22 mouse cellular contexts compared by ENCODE assay signal in the genomic region with DNA sequence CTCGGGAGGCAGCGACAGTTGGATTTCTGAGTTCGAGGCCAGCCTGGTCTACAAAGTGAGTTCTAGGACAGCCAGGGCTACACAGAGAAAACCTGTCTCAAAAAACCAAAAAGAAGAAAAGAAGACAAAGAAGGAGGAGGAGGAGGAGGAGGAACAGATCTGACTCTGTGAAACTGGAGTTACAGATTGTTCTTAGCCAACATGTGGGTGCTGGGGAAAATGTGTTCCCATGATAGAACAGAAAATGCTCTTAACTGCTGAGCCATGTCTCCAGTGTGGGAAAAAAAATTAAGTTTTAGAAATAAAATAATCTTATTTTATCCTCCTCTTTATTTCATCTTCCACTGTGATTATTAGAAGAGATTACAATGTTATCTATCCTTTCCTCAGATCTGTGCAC.
A peak's percentile ranks its signal among the peaks of the same experiment; 100 is the strongest.
DNase-seq lines count a peak whose midpoint lies in the region; ATAC-seq and TF ChIP-seq lines count a peak whose summit lies in the region.
"Had no signal": no experiment of that assay in that cellular context is flagged by ENCODE, and none has a peak within 500 bp of the region (broad histone marks: within the 10 kb centered on the region; RNA-seq: fewer than 3 reads in every experiment).

No protein-coding gene starts in this region.

- ATAC-seq in frontal cortex, adult (ENCODE audit: low TSS enrichment) = peak; percentile 94
- ATAC-seq: activated CD4-positive, CD25-positive, alpha-beta regulatory T cell, adult 4 months; CD4-positive, CD25-positive, alpha-beta regulatory T cell, adult 4 months; Patski had no signal

- H3K4me3 ChIP-seq in layer of hippocampus, adult 2 months = no peak overlapping the region
- no peak overlapping the region for H3K4me3 ChIP-seq in cerebellum, adult 2 months (replicated peaks; ENCODE audit: insufficient read depth, low read depth, low read length)

- H3K4me1 ChIP-seq in cerebellum, adult 2 months (ENCODE audit: control insufficient read depth, insufficient read depth, low read length) = no peaks in the 10 kb centered on the region

- no peak for TF ChIP-seq CTCF in layer of hippocampus, adult 2 months (conservative IDR thresholded peaks at IDR 0.05)
- no peak for TF ChIP-seq CTCF in cerebellum, adult 2 months (IDR thresholded peaks at IDR 0.05; ENCODE audit: borderline replicate concordance, insufficient read depth, low read depth, low read length)

- no peaks in the 10 kb centered on the region for H3K27me3 ChIP-seq in cerebellum, adult 2 months (ENCODE audit: control insufficient read depth, insufficient read depth, low read length)
- H3K27me3 ChIP-seq: CH12.LX had no signal

- no peak for TF ChIP-seq POLR2A in cerebellum, adult 2 months (IDR thresholded peaks at IDR 0.05; ENCODE audit: borderline replicate concordance, insufficient read depth, low read length)

- H3K27ac ChIP-seq in layer of hippocampus, adult 2 months = peak overlapping the region; percentile 44; the same call in 1 of the 2 replicates
- H3K27ac ChIP-seq in cerebellum, adult 2 months (ENCODE audit: insufficient read depth, low read length) = no peak overlapping the region

- no peak for DNase-seq in frontal cortex, postnatal 14 days (ENCODE audit: low spot score in 2 of 2)
- no peak for DNase-seq in layer of hippocampus, adult 2 months (ENCODE audit: low spot score in 2 of 2)
- DNase-seq in layer of hippocampus, postnatal 25 days (ENCODE audit: extremely low spot score in 1 of 2, low spot score in 1 of 2) = no peak
- peak; percentile 50 for DNase-seq in brain, adult 2 months (ENCODE audit: low read depth, low spot score)
- peak; percentile 38 for DNase-seq in telencephalon, adult 2 months (ENCODE audit: low read depth, low spot score)
- DNase-seq in gastrocnemius, postnatal 4 days (ENCODE audit: low spot score in 2 of 2) = no peak
- no peak for DNase-seq in cerebellum, adult 2 months
- DNase-seq: adrenal gland, adult 2 months; adrenal gland, adult 8-10 months; adrenal gland, postnatal 10 days; adrenal gland, postnatal 14 days; adrenal gland, postnatal 25 days; adrenal gland, postnatal 36 days; B cell, adult 2 months; cerebellum, adult 11 months; cerebellum, adult 11-12 months; cerebellum, adult 18-20 months had no signal

- 94% methylated on average over 3 of the region's 3 CpGs for WGBS in cerebellum, adult 2 months

Comparison
In these comparisons a context has a peak if more than half of its experiments do, and no peak if none do; other contexts are left out.
1. DNase-seq: peak in brain, adult 2 months (single experiment) and telencephalon, adult 2 months (single experiment); none in frontal cortex, postnatal 14 days (0 of 2), layer of hippocampus, adult 2 months (0 of 2), layer of hippocampus, postnatal 25 days (0 of 2), gastrocnemius, postnatal 4 days (0 of 2) and cerebellum, adult 2 months (0 of 2).